Mouse (Mus musculus) adrenal gland, postnatal 0 days (tissue): ENCODE measurements around the gene 4933405L10Rik. TPM values are rescaled to one million over a fixed set of nuclear protein-coding genes. Genes with fewer than 3 reads are reported as not detected.

Experiments used
- polyA plus RNA-seq: library from polyadenylated mRNA; unstranded; fragments of >200 nt; fragmentation: Nextera tagmentation; extraction: Ambion mirVana; gene quantifications from 2 replicates; pipeline ENCODE4 v1.2.1, GENCODE M21; 2015

Gene 4933405L10Rik
- 0.12 TPM in 1 of 2 replicates, not detected in the other for polyA plus RNA-seq

GRCm38 (mm10) chr8:105707498-105708403 is at the start of gene 4933405L10Rik, which contains the start of gene Enkd1:
Gene 4933405L10Rik, plus strand, starts transcription at chr8:105707655.
Gene Enkd1, minus strand, starts transcription at chr8:105708210.

DNA sequence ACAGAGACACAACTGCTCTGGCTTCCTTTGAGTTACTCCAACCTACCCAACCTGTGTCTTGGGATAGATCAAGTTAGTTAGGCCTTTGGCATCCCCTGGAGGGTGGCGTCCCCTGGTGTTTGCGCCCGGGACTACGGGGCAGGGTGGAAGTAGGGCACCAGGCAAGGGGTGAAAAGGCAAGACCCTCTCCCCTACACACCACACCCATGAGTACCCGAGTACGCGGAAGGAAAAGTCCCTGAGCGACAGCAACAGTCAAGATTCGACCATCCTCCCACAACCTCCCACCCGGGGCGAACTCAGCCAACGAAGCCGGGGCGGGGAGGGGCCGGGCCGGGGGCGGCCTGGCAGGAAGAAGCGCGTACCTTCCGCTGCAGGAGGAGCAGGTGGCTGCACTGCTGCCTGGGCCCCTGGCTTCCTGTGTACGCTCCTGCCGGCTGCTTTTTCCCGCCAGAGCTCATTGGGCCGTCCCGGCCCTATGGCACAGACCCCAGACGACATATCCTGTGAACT is 21.6 kb upstream of the 4933405L10Rik start, which contains the start of gene Carmil2:
Carmil2 (plus strand) TSS at position 479 of the 513 bp plus-strand sequence.

DNA sequence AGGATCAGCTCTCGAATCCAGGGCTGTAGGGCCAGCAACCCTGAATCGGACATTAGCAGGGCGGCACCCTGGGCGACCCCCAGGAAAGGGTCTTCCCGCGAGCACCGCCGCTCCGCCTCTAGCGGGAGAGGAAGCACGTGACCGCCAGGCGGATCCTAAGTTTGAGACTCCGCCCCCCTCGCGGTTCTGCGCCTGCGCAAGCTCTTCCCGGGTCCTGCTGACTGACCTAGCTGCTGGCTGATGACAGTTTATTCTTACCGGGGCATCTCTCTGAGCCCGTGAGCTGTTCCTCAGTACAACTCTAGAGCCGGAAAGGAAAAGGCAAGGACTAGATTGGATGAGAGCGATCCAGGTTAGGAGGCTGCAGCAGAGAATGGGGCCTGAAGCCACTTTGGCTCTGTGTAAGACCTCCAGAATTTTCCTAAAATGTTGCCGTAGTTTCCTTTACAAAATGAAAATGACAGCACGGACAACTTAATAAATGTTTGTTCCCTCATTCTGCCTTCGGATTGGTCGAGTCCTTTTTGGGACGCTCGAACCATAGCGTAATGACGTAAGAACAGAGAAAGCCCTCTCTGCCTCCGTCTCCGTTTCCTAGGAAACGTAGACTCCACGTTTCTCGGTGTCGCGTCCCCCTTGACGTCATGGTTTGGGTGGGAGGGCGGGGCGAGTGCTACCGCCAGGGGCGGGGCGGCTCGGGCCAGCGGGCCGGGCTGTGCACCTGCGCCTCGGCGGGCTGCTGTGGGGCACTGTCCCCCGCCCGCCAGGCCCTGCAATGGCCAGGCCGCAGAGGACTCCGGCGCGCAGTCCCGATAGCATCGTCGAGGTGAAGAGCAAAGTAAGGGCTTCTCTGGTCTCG is 6.3 kb upstream of the 4933405L10Rik start, which contains the start of the genes Acd and Pard6a:
Acd (minus strand) TSS at position 137 of the 859 bp plus-strand sequence.
Pard6a (plus strand) TSS at position 183 of the 859 bp plus-strand sequence.

GRCm38 (mm10) chr8:105758277-105759108 is 51.0 kb downstream of the 4933405L10Rik start, which contains the start of gene Gfod2:
Gene Gfod2, minus strand, starts transcription at chr8:105758664.

Other genes starting within 250 kb of the 4933405L10Rik start
- gene Tppp3, start 236.1 kb upstream of the 4933405L10Rik start, polyA plus RNA-seq, result 223 and 469 TPM in 2 replicates
- gene Zdhhc1, start 210.8 kb upstream of the 4933405L10Rik start, polyA plus RNA-seq, result 23.7 and 25.9 TPM in 2 replicates
- gene Hsd11b2, start 188.9 kb upstream of the 4933405L10Rik start, polyA plus RNA-seq, result 2.4 and 3.1 TPM in 2 replicates
- gene Atp6v0d1, start 141.6 kb upstream of the 4933405L10Rik start, polyA plus RNA-seq, result 91.9 and 92.7 TPM in 2 replicates
- 18.0 and 19.1 TPM in 2 replicates for gene Ripor1, start 102.4 kb upstream of the 4933405L10Rik start, polyA plus RNA-seq
- 43.0 and 59.4 TPM in 2 replicates for gene Ctcf, start 71.1 kb upstream of the 4933405L10Rik start, polyA plus RNA-seq
- 2.8 and 3.9 TPM in 2 replicates for gene Agrp, start 70.3 kb upstream of the 4933405L10Rik start, polyA plus RNA-seq
- gene Carmil2, start 21.4 kb upstream of the 4933405L10Rik start, polyA plus RNA-seq, result 2.6 and 5.1 TPM in 2 replicates
- gene Acd, start 6.6 kb upstream of the 4933405L10Rik start, polyA plus RNA-seq, result 29.3 and 36.4 TPM in 2 replicates
- 18.6 and 19.0 TPM in 2 replicates for gene Pard6a, start 6.5 kb upstream of the 4933405L10Rik start, polyA plus RNA-seq
- gene Enkd1, start 555 bp downstream of the 4933405L10Rik start, polyA plus RNA-seq, result 7.5 and 8.4 TPM in 2 replicates
- 8.5 and 9.6 TPM in 2 replicates for gene Gfod2, start 51.0 kb downstream of the 4933405L10Rik start, polyA plus RNA-seq
- gene Ranbp10, start 119.7 kb downstream of the 4933405L10Rik start, polyA plus RNA-seq, result 6.8 and 10.9 TPM in 2 replicates
- gene Tsnaxip1, start 120.1 kb downstream of the 4933405L10Rik start, polyA plus RNA-seq, result not detected in 2 replicates
- 16.6 and 19.3 TPM in 2 replicates for gene Cenpt, start 145.6 kb downstream of the 4933405L10Rik start, polyA plus RNA-seq
- gene Thap11, start 147.5 kb downstream of the 4933405L10Rik start, polyA plus RNA-seq, result 51.8 and 59.6 TPM in 2 replicates
- gene Nutf2, start 152.9 kb downstream of the 4933405L10Rik start, polyA plus RNA-seq, result 101 and 117 TPM in 2 replicates
- gene Edc4, start 173.2 kb downstream of the 4933405L10Rik start, polyA plus RNA-seq, result 15.2 and 20.9 TPM in 2 replicates
- 0.32 and 1.0 TPM in 2 replicates for gene Nrn1l, start 185.9 kb downstream of the 4933405L10Rik start, polyA plus RNA-seq
- gene Pskh1, start 192.8 kb downstream of the 4933405L10Rik start, polyA plus RNA-seq, result 20.7 and 26.6 TPM in 2 replicates
- gene Ctrl, start 226.2 kb downstream of the 4933405L10Rik start, polyA plus RNA-seq, result 0.88 and 1.1 TPM in 2 replicates
- gene Psmb10, start 230.8 kb downstream of the 4933405L10Rik start, polyA plus RNA-seq, result 96.9 and 99.9 TPM in 2 replicates
- 6.5 and 7.3 TPM in 2 replicates for gene Lcat, start 235.7 kb downstream of the 4933405L10Rik start, polyA plus RNA-seq